Mouse (Mus musculus) liver, postnatal 0 days (tissue): ENCODE measurements at regions not wholly inside any gene's neighbourhood (a gene's known extent, or its start where the extent isn't known, plus 50 kb on each side); places are given as distances from the start of the nearest gene placed in this dataset.

Experiments used
- CTCF ChIP-seq: sonication (generic); IDR thresholded peaks from 2 replicates; pipeline ENCODE4 v1.5.1; 2016; ENCODE audit warnings: antibody characterized with exemption, low read depth
- EP300 ChIP-seq: IDR thresholded peaks from 2 replicates; pipeline ENCODE4 v1.6.1; 2016; ENCODE audit warnings: antibody characterized with exemption, low read depth, mild to moderate bottlenecking

DNA sequence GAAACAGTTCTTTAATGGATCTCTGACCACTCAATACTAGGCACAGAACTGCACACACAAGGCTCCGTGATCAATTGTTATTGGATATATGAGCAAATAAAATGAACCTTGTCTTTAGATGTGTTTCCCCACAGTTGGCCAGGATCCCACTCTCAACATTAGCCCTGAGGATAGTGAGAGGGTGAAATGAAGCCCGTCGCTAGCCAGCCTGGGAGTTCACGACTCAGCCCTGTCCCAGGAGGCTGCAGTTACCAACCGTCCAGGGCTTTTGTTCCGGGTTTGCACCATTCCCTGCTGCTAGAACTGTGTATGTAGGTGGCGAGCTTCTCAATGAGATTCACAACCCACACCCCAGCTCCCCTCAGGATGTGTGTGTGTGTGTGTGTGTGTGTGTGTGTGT lies 130.3 kb downstream of the Plpp3 start:
- TF ChIP-seq CTCF (no peak), EP300 (no peak)
